Mouse (Mus musculus) limb, embryonic 14.5 days (tissue): Measurements from ENCODE around the gene Ism2. TPM values are rescaled to one million over a fixed set of nuclear protein-coding genes. Genes with fewer than 3 reads are reported as not detected.
A peak's percentile ranks its signal among the peaks of the same experiment; 100 is the strongest.

ENCODE experiments used
- ATAC-seq: fragments of 200-750 bp; cut with Nextera tagmentation; 2 replicates; pipeline ENCODE4 v1.8.0; 2017; ENCODE audit warnings: low read depth, moderate number of reproducible peaks, moderate TSS enrichment; ENCODE audit not compliant: low FRiP score
- DNase-seq: peaks from one replicate; pipeline ENCODE4 v3.0.0-alpha.2; 2015; ENCODE audit warnings: low spot score
- H3K27ac ChIP-seq: fragments of 300-500 bp; sonication (generic); replicated peaks from 2 replicates; pipeline ENCODE4 v1.5.1; 2014; ENCODE audit warnings: low read depth, mild to moderate bottlenecking, low read length, moderate library complexity, mixed read lengths
- H3K27me3 ChIP-seq: fragments of 300-500 bp; sonication (generic); 2 replicates; pipeline ENCODE4 v1.6.1; 2014; ENCODE audit warnings: low read length, mixed read lengths; ENCODE audit not compliant: control insufficient read depth, insufficient read depth
- H3K36me3 ChIP-seq: fragments of 300-500 bp; sonication (generic); 2 replicates; pipeline ENCODE4 v1.6.1; 2014; ENCODE audit warnings: mild to moderate bottlenecking, low read length, moderate library complexity, mixed read lengths; ENCODE audit not compliant: control insufficient read depth, insufficient read depth
- H3K4me1 ChIP-seq: fragments of 300-500 bp; sonication (generic); 2 replicates; pipeline ENCODE4 v1.6.1; 2014; ENCODE audit warnings: antibody characterized with exemption, low read length, mixed read lengths; ENCODE audit not compliant: control insufficient read depth, insufficient read depth
- H3K4me2 ChIP-seq: fragments of 300-500 bp; sonication (generic); replicated peaks from 2 replicates; pipeline ENCODE4 v1.6.1; 2014; ENCODE audit warnings: low read depth, mild to moderate bottlenecking, low read length, moderate library complexity; ENCODE audit not compliant: severe bottlenecking
- H3K4me3 ChIP-seq: fragments of 300-500 bp; sonication (generic); replicated peaks from 2 replicates; pipeline ENCODE4 v1.5.1; 2014; ENCODE audit warnings: low read length
- H3K9ac ChIP-seq: fragments of 300-500 bp; sonication (generic); 2 replicates; pipeline ENCODE4 v1.6.1; 2014; ENCODE audit warnings: mild to moderate bottlenecking, low read depth, low read length, moderate library complexity; ENCODE audit not compliant: severe bottlenecking
- H3K9me3 ChIP-seq: fragments of 300-500 bp; sonication (generic); 2 replicates; pipeline ENCODE4 v1.6.1; 2016; ENCODE audit warnings: low read length; ENCODE audit not compliant: control insufficient read depth
- POLR2A ChIP-seq: fragments of 200-500 bp; IDR thresholded peaks from 2 replicates; pipeline ENCODE4 v1.8.0; 2012; ENCODE audit warnings: inconsistent platforms, mild to moderate bottlenecking, moderate library complexity, borderline replicate concordance; ENCODE audit not compliant: insufficient read depth, insufficient read length; ENCODE audit errors: extremely low read depth
- WGBS: fragments of 180-500 bp; shearing (Covaris S2); extraction: QIAGEN DNeasy Blood & Tissue Kit; methylation state at CpG from one replicate; pipeline ENCODE4 v1.1.7; 2014; 5-methylcytosine and 5-hydroxymethylcytosine counted together
- polyA plus RNA-seq, 2 experiments: library from polyadenylated mRNA; depleted of rRNA in 1 of 2; stranded (reverse) in 1 of 2; unstranded in 1 of 2; fragments of >200 nt; fragmentation: Nextera tagmentation in 1 of 2; extraction: Ambion mirVana in 1 of 2; gene quantifications; 2 replicates each; pipeline versions ENCODE4 v1.2.1 to v1.2.3; 2012 to 2014

The Ism2 gene
- polyA plus RNA-seq, 2 experiments = 1.2 to 1.4 TPM

DNA sequence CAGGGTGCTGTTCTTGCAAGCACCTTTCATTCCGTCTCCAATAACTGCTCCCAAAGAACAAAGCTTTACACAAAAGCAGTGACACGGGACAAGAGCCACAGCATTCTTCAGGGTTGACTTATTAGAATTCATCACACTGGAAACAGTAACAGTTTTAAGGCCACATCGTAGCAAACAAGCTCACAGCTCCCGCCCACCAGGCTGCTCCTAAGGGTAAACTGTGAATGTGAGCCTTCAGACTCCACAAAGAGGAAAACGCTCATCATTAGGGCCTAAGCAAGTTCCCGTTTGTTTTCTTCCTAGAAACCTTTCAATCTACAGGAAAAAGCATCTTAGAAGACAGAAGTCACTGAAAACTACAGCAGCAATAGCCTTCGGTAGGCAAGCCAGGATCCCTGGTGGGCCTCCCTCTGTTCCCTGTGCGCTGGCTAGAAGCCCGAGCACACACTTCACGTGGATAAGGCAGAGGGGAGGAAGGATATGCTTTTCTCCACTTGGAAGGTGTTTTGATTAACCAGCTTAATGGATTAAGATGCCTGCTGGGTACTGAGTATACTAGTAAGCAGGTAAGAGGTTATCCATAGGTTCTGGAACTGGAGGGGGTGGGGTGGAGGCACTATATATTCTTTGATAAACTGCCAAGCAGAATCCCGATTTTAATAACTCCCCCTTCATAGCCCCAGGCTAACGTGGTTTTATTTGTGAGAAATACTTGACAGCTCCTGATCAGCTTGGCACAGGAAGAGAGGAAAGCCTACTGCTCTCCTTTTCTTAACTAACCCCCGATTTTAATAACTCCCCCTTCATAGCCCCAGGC lies 6.5 kb upstream of the Ism2 start:
- Histone ChIP-seq H3K4me1 (0 out of 2 replicates have a peak, but pooled peaks cover 3% of the 10 kb centered on the region), H3K27me3 (peaks cover 4% of the 10 kb centered on the region; the same call in 1 of the 2 replicates), H3K9ac (no peak overlapping the region), H3K36me3 (peaks cover 25% of the 10 kb centered on the region), H3K4me3 (no peak overlapping the region), H3K4me2 (no peak overlapping the region), H3K27ac (no peak overlapping the region), H3K9me3 (no peaks in the 10 kb centered on the region)
- ATAC-seq (no peak), DNase-seq (peak; percentile 8)
- no peak for TF ChIP-seq POLR2A
- WGBS = 28% methylated on average over 13 of the region's 13 CpGs

DNA sequence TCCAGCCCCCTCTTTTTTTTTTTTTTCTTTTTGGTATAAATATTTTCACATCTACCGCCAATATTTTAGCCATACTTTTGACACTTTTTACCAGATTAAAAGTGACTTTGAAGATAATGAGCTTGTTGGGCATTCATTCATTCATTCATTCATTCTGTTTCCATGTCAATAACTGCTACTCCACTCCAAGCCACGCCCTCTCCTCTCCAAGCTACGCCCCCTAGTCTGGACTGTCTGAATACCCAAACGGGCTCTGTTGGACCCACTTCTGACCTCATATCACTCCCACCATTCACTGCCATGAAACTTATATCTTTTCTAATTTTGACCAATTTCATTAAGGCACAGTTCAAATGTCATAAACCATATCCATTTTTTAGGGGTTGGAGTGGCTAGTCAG lies 1.7 kb upstream of the Ism2 start:
- H3K36me3 ChIP-seq = no peaks in the 10 kb centered on the region
- peaks cover 17% of the 10 kb centered on the region; the same call in 1 of the 2 replicates for H3K27me3 ChIP-seq
- ATAC-seq (no peak), DNase-seq (no peak)
- 0 out of 2 replicates have a peak, but pooled peaks cover 3% of the 10 kb centered on the region for H3K4me1 ChIP-seq
- WGBS = 55% methylated on average over 4 of the region's 4 CpGs
- no peak overlapping the region for H3K27ac ChIP-seq
- no peak overlapping the region for H3K9ac ChIP-seq
- no peak overlapping the region for H3K4me2 ChIP-seq
- TF ChIP-seq POLR2A = no peak
- H3K4me3 ChIP-seq = no peak overlapping the region
- H3K9me3 ChIP-seq = no peaks in the 10 kb centered on the region

DNA sequence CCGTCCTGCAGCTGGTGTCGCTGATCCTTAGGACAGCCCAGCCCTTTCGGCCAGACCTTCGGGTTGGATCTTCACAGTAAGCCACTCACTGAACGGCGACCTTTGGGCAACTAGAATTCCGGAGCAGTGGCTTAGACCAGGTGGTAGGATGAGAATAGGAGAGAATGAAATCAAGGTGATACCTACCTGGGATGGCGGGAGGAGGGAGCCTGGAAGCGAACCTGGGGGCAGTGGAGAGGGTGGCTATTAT lies 861 bp upstream of the Ism2 start:
- H3K4me2 ChIP-seq = peak overlapping the region; percentile 97
- no peak for TF ChIP-seq POLR2A
- DNase-seq = no peak
- WGBS = under 1% methylated on average over 9 of the region's 9 CpGs
- H3K4me3 ChIP-seq = peak overlapping the region; percentile 73
- H3K36me3 ChIP-seq = no peaks in the 10 kb centered on the region
- no peak for ATAC-seq
- H3K27ac ChIP-seq = no peak overlapping the region
- H3K9me3 ChIP-seq = no peaks in the 10 kb centered on the region
- peaks cover 17% of the 10 kb centered on the region; the same call in 1 of the 2 replicates for H3K27me3 ChIP-seq
- peak overlapping the region; percentile 72 for H3K9ac ChIP-seq
- no peaks in the 10 kb centered on the region for H3K4me1 ChIP-seq

DNA sequence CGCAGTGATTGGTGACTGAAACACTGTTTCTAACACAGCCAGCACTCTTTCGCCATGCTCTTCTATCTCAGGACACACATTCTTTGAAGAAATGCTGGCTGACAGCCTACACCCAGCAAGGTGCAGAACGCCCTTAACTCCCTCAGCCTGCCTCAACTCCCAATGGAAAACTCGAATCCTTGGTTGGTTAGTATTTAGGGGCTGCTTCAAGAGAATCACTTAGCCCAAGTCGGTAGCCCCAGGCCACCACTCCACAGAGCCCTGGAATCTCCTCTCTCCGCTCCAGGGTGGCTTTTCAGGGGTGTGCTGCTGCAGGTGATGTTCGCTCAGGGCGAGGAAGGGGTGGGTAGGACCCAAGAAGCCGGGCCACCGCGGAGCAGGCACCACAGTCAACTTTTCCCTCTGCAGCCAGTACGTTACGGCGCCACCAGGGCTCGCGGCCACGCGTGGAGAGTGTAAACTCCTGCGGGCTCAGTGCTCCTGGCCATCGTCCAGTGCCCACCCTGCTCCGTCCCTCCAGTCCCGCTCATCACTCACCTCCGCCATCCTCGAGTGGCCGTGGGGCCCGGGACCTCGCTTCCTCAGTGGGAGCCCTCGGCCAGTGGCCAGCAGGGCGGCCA lies 358 bp downstream of the Ism2 start:
- 8% methylated on average over 29 of the region's 29 CpGs for WGBS
- no peak overlapping the region for H3K27ac ChIP-seq
- H3K4me1 ChIP-seq = no peaks in the 10 kb centered on the region
- H3K9ac ChIP-seq = peak overlapping the region; percentile 72
- TF ChIP-seq POLR2A = no peak
- H3K27me3 ChIP-seq = peaks cover 17% of the 10 kb centered on the region; the same call in 1 of the 2 replicates
- H3K9me3 ChIP-seq = no peaks in the 10 kb centered on the region
- peak overlapping the region; percentile 73 for H3K4me3 ChIP-seq
- H3K36me3 ChIP-seq = no peaks in the 10 kb centered on the region
- ATAC-seq (peak; percentile 47; the same call in 1 of the 2 replicates), DNase-seq (no peak)
- H3K4me2 ChIP-seq = peak overlapping the region; percentile 97

DNA sequence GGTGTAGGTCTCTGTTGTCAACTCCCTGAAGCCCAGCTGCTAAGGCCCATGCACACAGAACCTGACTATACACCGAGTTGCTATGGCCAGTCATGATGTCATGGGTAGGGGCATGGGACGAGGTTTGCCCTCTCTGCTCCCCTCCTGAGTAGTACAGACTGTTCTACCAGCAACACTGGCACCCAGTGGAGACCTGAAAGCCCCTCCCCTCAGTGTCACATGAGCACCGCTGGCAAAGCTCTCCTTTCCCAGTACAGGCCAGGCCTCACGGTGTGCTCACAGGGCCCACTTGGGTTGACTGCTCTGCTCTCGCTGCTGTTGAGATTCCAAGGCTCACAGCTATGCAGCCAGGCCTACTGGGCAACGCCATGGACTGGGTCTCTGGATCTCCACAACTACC lies 5.6 kb downstream of the Ism2 start:
- Histone ChIP-seq H3K9ac (no peak overlapping the region), H3K9me3 (no peaks in the 10 kb centered on the region), H3K4me1 (no peaks in the 10 kb centered on the region), H3K4me2 (no peak overlapping the region), H3K27me3 (no peaks in the 10 kb centered on the region), H3K27ac (no peak overlapping the region), H3K4me3 (no peak overlapping the region), H3K36me3 (no peaks in the 10 kb centered on the region)
- TF ChIP-seq POLR2A = no peak
- ATAC-seq = no peak
- DNase-seq = no peak
- WGBS = 77% methylated on average over 6 of the region's 6 CpGs
